Mouse (Mus musculus) liver, embryonic 14.5 days (tissue): ENCODE measurements around the gene Ssh2. TPM values are rescaled to one million over a fixed set of nuclear protein-coding genes. Genes with fewer than 3 reads are reported as not detected.

Experiments
- ATAC-seq: fragments of 200-750 bp; cut with Nextera tagmentation; 2 replicates; pipeline ENCODE4 v1.8.0; 2017; ENCODE audit warnings: moderate number of reproducible peaks, mild to moderate bottlenecking, moderate library complexity; ENCODE audit not compliant: insufficient read depth
- DNase-seq, 3 experiments: peaks; one replicate each; pipeline ENCODE4 v3.0.0-alpha.2; 2012 to 2013; ENCODE audit warnings: low read depth in 3 of 3, low spot score in 3 of 3
- H3K27ac ChIP-seq: fragments of 300-500 bp; sonication (generic); 2 replicates; pipeline ENCODE4 v1.5.1; 2014; ENCODE audit warnings: moderate library complexity, mild to moderate bottlenecking, control low read depth, inconsistent platforms
- H3K27me3 ChIP-seq: fragments of 300-500 bp; sonication (generic); 2 replicates; pipeline ENCODE4 v1.6.1; 2014; ENCODE audit warnings: mild to moderate bottlenecking, low read length, moderate library complexity; ENCODE audit not compliant: control insufficient read depth, insufficient read depth
- H3K36me3 ChIP-seq: fragments of 300-500 bp; sonication (generic); replicated peaks from 2 replicates; pipeline ENCODE4 v1.6.1; 2014; ENCODE audit warnings: low read depth; ENCODE audit not compliant: control insufficient read depth, insufficient read depth
- H3K4me1 ChIP-seq, 2 experiments: fragments of 200-500 bp in 1 of 2; fragments of 300-500 bp in 1 of 2; sonication (generic) in 1 of 2; replicated peaks; 2 replicates each; pipeline ENCODE4 v1.6.1; 2012 to 2014; ENCODE audit warnings: antibody characterized with exemption in 1 of 2, inconsistent platforms in 1 of 2, low read length in 1 of 2; ENCODE audit not compliant: control insufficient read depth in 2 of 2, insufficient read depth in 2 of 2
- H3K4me2 ChIP-seq: fragments of 300-500 bp; sonication (generic); 2 replicates; pipeline ENCODE4 v1.6.1; 2014; ENCODE audit warnings: low read depth, mild to moderate bottlenecking, control low read depth, moderate library complexity
- H3K4me3 ChIP-seq, 2 experiments: fragments of 200-500 bp in 1 of 2; fragments of 300-500 bp in 1 of 2; sonication (generic) in 1 of 2; 2 replicates each; pipeline ENCODE4 v1.5.1; 2012 to 2014; ENCODE audit warnings: low read depth in 2 of 2, low read length in 2 of 2, mild to moderate bottlenecking in 2 of 2, control low read depth in 1 of 2, inconsistent platforms in 1 of 2, moderate library complexity in 1 of 2; ENCODE audit not compliant: insufficient read depth in 1 of 2
- H3K9ac ChIP-seq: fragments of 300-500 bp; sonication (generic); replicated peaks from 2 replicates; pipeline ENCODE4 v1.6.1; 2014; ENCODE audit warnings: mild to moderate bottlenecking, control low read depth, moderate library complexity
- H3K9me3 ChIP-seq: fragments of 300-500 bp; sonication (generic); 2 replicates; pipeline ENCODE4 v1.6.1; 2016; ENCODE audit warnings: low read length, mixed read lengths; ENCODE audit not compliant: control insufficient read depth
- CTCF ChIP-seq: IDR thresholded peaks from 2 replicates; pipeline ENCODE4 v1.5.1; 2016; ENCODE audit warnings: antibody characterized with exemption, low read depth, control low read depth
- EP300 ChIP-seq: IDR thresholded peaks from 2 replicates; pipeline ENCODE4 v1.6.1; 2016; ENCODE audit warnings: antibody characterized with exemption, low read depth
- WGBS: fragments of 180-500 bp; shearing (Covaris S2); extraction: QIAGEN DNeasy Blood & Tissue Kit; methylation state at CpG from one replicate; pipeline ENCODE4 v1.1.7; 2014; ENCODE audit not compliant: insufficient replicate concordance; 5-methylcytosine and 5-hydroxymethylcytosine counted together
- polyA plus RNA-seq, 2 experiments: library from polyadenylated mRNA; depleted of rRNA in 1 of 2; stranded (reverse) in 1 of 2; unstranded in 1 of 2; fragments of >200 nt; fragmentation: Nextera tagmentation in 1 of 2; extraction: Ambion mirVana in 1 of 2; gene quantifications; 2 replicates each; pipeline versions ENCODE4 v1.2.1 to v1.2.3; 2012 to 2014

Ssh2 gene
- polyA plus RNA-seq, 2 experiments = 2.5 to 3.6 TPM

- TF ChIP-seq EP300 (no peak), CTCF (no peak)
- ATAC-seq = no peak
- Histone ChIP-seq H3K9ac (no peak overlapping the region), H3K4me3 (no peak overlapping the region), H3K27ac (no peak overlapping the region), H3K4me1 (peaks cover 0 to 8% of the 10 kb centered on the region in 2 experiments; a peak in 3 of 4 replicates), H3K36me3 (no peaks in the 10 kb centered on the region), H3K9me3 (no peaks in the 10 kb centered on the region), H3K4me2 (no peak overlapping the region), H3K27me3 (no peaks in the 10 kb centered on the region)
- 75% methylated on average over 6 of the region's 6 CpGs for WGBS
- DNase-seq = no peak
Measured at GRCm38 (mm10) chr11:77365706-77366386, 149.8 kb downstream of the Ssh2 start.

DNA sequence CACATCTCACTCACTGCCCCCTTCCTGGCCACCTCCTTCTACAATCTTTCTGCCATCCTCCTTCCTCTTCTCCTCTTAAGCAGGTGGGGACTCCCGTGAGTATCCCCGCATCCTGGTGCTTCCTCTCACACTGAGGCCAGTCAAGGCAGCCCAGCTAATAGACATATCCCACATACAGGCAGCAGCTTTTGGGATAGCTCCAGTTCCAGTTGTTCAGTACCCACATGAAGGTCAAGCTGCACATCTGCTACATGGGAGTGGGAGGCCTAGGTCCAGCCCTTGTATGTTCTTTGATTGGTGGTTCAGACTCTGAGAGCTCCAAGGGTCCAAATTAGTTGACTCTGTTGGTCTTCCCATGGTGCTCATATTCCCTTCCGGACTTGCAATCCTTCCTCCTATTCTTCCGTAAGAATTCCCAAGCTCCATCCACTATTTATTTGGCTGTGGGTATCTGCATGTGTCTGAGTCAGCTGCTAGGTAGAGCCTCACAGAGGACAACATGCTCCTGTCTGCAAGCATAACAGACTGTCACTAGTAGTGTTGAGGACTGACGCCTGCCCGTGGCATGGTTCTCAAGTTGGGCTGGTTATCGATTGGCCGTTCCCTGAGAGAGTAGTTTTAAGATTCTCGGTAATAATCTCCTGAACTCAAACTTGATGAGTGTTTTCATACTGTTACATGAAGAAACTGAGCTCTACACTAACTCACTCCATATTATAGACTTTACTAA lies 151.6 kb downstream of the Ssh2 start:
- H3K27ac ChIP-seq = no peak overlapping the region
- H3K4me1 ChIP-seq = peaks cover 6 to 18% of the 10 kb centered on the region in 2 experiments; a peak in 3 of 4 replicates
- H3K36me3 ChIP-seq = no peaks in the 10 kb centered on the region
- no peak for ATAC-seq
- no peak for DNase-seq
- WGBS = 86% methylated on average over 9 of the region's 9 CpGs
- no peaks in the 10 kb centered on the region for H3K27me3 ChIP-seq
- H3K4me2 ChIP-seq = no peak overlapping the region
- no peaks in the 10 kb centered on the region for H3K9me3 ChIP-seq
- H3K9ac ChIP-seq = no peak overlapping the region
- no peak for TF ChIP-seq CTCF
- TF ChIP-seq EP300 = no peak
- H3K4me3 ChIP-seq = no peak overlapping the region

GRCm38 (mm10) chr11:77369188-77369840 lies 153.2 kb downstream of the Ssh2 start:
- WGBS = 21% methylated on average over 2 of the region's 2 CpGs
- Histone ChIP-seq H3K9ac (no peak overlapping the region), H3K4me1 (peaks cover 6 to 18% of the 10 kb centered on the region in 2 experiments; a peak in 3 of 4 replicates), H3K4me2 (no peak overlapping the region), H3K9me3 (no peaks in the 10 kb centered on the region), H3K27me3 (no peaks in the 10 kb centered on the region), H3K36me3 (no peaks in the 10 kb centered on the region), H3K4me3 (no peak overlapping the region), H3K27ac (no peak overlapping the region)
- no peak for DNase-seq
- no peak for ATAC-seq
- TF ChIP-seq EP300 = no peak
- TF ChIP-seq CTCF = no peak

DNA sequence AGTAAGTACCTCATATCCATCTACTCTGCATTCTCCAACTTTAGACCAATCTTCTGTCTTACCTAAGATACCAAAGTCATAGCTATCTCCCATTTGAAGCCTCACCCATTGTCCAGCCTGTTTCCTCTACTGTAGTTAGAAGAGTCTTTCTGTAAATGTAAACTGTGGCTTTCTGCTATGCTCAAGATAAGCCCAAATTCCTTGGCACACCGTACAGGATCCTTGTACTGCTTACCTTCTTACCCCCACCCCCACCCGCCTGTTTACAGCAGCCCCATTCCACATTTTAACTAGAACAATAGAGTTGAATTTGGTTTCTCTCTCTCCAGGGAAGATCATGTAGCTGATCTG lies 153.7 kb downstream of the Ssh2 start:
- Histone ChIP-seq H3K27me3 (no peaks in the 10 kb centered on the region), H3K4me1 (peaks cover 6 to 18% of the 10 kb centered on the region in 2 experiments; a peak in 3 of 4 replicates), H3K9ac (no peak overlapping the region), H3K4me3 (no peak overlapping the region), H3K9me3 (no peaks in the 10 kb centered on the region), H3K4me2 (no peak overlapping the region), H3K36me3 (no peaks in the 10 kb centered on the region), H3K27ac (no peak overlapping the region; the same call in 1 of the 2 replicates)
- TF ChIP-seq EP300 = 0 out of 2 replicates have a peak, but pooled peaks have one; percentile 14
- no peak for TF ChIP-seq CTCF
- ATAC-seq (0 out of 2 replicates have a peak, but pooled peaks have one; percentile 15), DNase-seq (no peak)
- 15% methylated on average over 2 of the region's 2 CpGs for WGBS

DNA sequence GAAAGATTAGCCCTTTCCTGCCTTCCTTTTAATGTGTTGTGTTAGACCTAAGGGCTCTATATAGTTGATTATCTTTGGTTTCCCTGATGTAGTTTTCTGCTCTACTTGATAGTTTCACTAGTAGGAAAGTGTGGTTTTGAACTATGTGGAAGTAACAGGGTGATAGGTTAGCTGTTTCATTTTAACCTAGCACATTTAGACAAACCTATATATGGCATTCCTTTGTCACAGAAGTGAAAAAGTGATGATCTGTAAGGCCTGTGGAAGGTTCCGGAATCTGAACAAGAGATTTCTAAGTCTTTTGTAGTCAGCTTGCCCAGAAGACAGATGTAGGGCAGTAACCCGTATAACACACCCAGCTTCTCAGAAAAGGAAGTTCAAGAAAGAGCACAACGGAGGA lies 155.0 kb downstream of the Ssh2 start:
- no peaks in the 10 kb centered on the region for H3K36me3 ChIP-seq
- DNase-seq (no peak), ATAC-seq (no peak)
- no peaks in the 10 kb centered on the region for H3K27me3 ChIP-seq
- TF ChIP-seq CTCF (no peak), EP300 (no peak)
- no peak overlapping the region for H3K4me3 ChIP-seq
- no peak overlapping the region for H3K9ac ChIP-seq
- no peak overlapping the region for H3K4me2 ChIP-seq
- H3K9me3 ChIP-seq = no peaks in the 10 kb centered on the region
- no peak overlapping the region for H3K27ac ChIP-seq
- peaks cover 6 to 17% of the 10 kb centered on the region in 2 experiments; a peak in 3 of 4 replicates for H3K4me1 ChIP-seq
- WGBS = 17% methylated on average over 3 of the region's 3 CpGs
